Mouse (Mus musculus) bone marrow macrophage, adult 2 months (primary cell): ENCODE measurements around the gene Agk.

Experiments used
- CTCF ChIP-seq: IDR thresholded peaks from 2 replicates; pipeline ENCODE4 v1.5.1; 2012; ENCODE audit warnings: low read depth, mild to moderate bottlenecking, low read length, moderate library complexity
- POLR2A ChIP-seq: IDR thresholded peaks from 2 replicates; pipeline ENCODE4 v1.6.1; 2012; ENCODE audit warnings: mild to moderate bottlenecking, low read depth, low read length, borderline replicate concordance

DNA sequence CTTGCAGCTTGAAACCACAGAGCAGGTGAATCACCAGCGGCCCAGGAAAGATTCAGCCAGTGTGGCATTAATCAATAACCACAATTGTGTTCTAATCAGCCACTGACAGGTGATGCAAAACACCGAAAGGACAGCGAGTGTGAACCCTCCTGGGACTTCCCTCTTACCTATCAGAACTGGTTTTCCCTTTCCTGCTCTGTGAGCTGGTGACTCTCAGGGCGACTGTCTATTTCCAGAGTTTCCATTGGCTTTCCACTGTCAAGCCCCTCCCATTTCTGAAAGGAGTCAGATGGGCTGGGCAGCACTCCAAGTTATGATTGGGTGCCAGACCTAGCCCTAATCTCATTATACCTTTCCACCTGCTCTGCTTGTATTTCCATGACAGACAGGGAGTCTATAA, 106.4 kb downstream of the Agk start:
- no peak for TF ChIP-seq CTCF
- TF ChIP-seq POLR2A: no peak
